Mouse (Mus musculus) embryonic facial prominence, embryonic 15.5 days (tissue): Measurements from ENCODE around the gene Ctdspl2. TPM values are rescaled to one million over a fixed set of nuclear protein-coding genes. Genes with fewer than 3 reads are reported as not detected.

Source experiments
- microRNA-seq: library from miRNA; unstranded; fragments of <30 nt; microRNA quantifications from one replicate; pipeline ENCODE4, GENCODE M21; 2016; ENCODE audit warnings: borderline number of aligned reads
- polyA plus RNA-seq: library from polyadenylated mRNA; unstranded; fragments of >200 nt; fragmentation: Nextera tagmentation; extraction: Ambion mirVana; gene quantifications from 2 replicates; pipeline ENCODE4 v1.2.1, GENCODE M21; 2015

The Ctdspl2 gene
- polyA plus RNA-seq, 1 experiment from 2014 or later, result 43.6 TPM

Small RNAs within 50 kb of the gene (microRNA-seq; reads per million reads assigned to microRNA genes)
- not detected for gene Gm47314

Other genes starting within 250 kb of the Ctdspl2 start
- 1.8 and 2.2 TPM in 2 replicates for gene Frmd5, start 148.9 kb upstream of the Ctdspl2 start, polyA plus RNA-seq
- 23.2 and 24.4 TPM in 2 replicates for gene Casc4, start 89.0 kb upstream of the Ctdspl2 start, polyA plus RNA-seq
- 0.35 and 0.38 TPM in 2 replicates for gene Mageb3, start 91 bp downstream of the Ctdspl2 start, polyA plus RNA-seq
- 11.5 and 12.0 TPM in 2 replicates for gene Eif3j1, start 72.5 kb downstream of the Ctdspl2 start, polyA plus RNA-seq
- 7.6 TPM in 2 replicates for gene Spg11, start 162.4 kb downstream of the Ctdspl2 start, polyA plus RNA-seq
- 329 and 337 TPM in 2 replicates for gene B2m, start 191.7 kb downstream of the Ctdspl2 start, polyA plus RNA-seq
- 0.21 TPM in 1 of 2 replicates, not detected in the other for gene Trim69, start 204.7 kb downstream of the Ctdspl2 start, polyA plus RNA-seq
- gene Patl2, start 230.2 kb downstream of the Ctdspl2 start, polyA plus RNA-seq, result 0.08 TPM in 1 of 2 replicates, not detected in the other
- not detected in 2 replicates for gene Terb2, start 230.3 kb downstream of the Ctdspl2 start, polyA plus RNA-seq